Mouse (Mus musculus) forelimb bud, embryonic 11.5 days (tissue): ENCODE data around the gene Phf23.
"Not testable (repeated sequence)": the region's sequence is repeated elsewhere in the genome, so short reads cannot be mapped to it uniquely, and the experiment has no call there.

Experiments
- DNase-seq: peaks from one replicate; pipeline ENCODE4 v3.0.0-alpha.2; 2012; ENCODE audit warnings: low read depth, low spot score

The Phf23 gene

GRCm38 (mm10) chr11:69995391-69995960 lies at the start of gene Phf23:
Phf23 (plus strand) TSS chr11:69995777.
- peak; percentile 99 for DNase-seq

DNA sequence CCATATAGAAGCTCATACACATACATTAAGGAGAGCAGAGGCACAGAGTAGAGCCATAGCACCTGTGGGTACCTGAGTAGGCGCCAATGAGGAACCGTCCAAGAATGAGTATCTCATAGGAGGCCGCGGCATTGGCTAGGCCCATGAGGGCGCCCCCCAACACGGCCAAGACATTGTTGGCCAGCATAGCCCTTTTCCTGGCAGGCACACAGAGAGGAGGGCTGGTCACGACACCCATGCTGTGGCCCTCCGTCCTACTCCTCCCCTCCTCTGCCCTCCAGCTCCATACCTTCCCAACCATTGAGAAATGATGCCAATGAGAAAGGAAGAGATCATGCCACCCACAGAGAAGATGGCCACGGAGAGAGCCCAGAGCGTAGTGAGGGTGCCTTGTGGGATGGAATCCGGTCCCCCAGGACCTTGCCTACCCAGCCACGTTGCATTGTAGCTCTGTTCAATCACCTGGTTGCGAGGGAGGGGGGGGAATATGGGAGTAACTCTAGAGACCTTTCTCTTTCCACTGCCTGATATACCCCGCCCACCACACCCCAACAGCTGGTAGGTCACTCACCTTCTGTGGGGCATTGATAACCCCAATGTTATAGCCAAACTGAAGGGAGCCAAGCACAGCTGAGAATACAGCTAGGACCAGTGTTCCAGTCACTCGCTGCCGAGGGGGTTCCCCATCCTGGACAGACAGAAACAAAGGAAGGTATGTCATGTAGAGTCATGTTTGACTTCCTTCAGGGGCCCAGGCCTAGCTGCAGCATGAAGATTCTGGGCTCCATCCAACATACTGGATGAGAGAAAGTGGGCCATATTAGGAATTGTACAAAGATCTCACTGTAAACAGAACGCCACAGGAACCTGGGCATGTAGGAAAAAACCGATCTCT lies 49.3 kb upstream of the Phf23 start:
- DNase-seq = no peak

DNA sequence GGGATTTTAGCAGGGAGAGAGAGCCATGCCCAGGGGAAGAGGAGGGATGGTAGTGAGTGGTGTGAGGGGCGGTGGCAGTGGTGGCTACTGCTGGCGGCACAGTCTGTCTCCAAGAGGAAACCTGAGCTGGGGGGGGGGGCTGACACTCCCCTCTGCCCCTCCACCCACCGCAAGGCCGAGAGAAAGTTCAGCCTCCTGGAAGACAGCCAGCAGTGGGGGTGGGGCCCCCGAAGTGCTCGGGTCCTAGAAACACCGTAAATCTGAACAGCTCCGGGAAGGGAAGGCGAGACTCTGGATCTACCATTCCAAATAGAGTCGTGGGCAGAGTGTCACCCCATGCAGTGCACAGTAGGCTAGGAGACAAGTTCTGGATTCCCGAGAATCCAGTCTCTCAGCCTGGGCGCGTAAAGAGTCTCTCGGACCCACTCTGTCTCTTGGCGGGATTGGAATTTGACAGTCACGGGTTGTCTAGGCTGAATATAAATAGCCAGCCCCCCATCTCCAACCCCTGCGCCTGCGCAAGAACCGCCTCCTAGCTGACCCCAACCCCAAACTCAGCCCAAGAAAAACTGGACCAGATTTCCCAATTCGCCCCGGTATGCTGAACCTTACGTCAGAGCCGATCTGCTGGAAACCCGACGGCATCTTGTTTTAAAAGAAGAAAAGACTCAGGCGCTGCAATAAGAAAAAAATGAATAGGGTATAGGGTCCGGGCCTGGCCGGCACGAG lies 48.1 kb upstream of the Phf23 start:
- peak; percentile 65 for DNase-seq

GRCm38 (mm10) chr11:69948066-69948762 lies 47.4 kb upstream of the Phf23 start, which contains the start of gene Slc2a4:
Slc2a4 (minus strand) TSS chr11:69948188.
- peak; percentile 96 for DNase-seq

- DNase-seq = peak; percentile 94
These were observed 46.8 kb upstream of the Phf23 start for GRCm38 (mm10) chr11:69948763-69949150.

- no peak for DNase-seq
These were observed 44.6 kb upstream of the Phf23 start for GRCm38 (mm10) chr11:69950807-69951459.

DNA sequence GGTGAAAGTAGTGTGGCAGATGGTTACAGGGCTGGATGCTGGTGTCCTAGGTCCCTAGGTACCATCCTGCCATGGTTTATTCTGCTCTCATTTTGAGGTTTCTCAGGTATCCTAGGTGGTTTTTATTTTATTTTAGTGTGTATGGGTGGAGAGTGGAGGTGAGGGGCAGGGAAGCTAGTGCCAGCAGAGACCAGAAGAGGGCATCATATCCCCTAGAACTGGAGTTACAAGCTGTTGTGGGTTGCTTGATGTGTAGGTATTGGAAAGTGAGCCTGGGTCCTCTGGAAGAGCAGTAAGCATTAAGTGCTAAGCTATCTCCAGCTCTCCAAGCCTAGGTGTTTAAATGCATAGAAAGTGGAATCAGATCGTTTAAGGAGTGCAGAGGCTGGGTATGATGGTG lies 43.3 kb upstream of the Phf23 start:
- no peak for DNase-seq

DNA sequence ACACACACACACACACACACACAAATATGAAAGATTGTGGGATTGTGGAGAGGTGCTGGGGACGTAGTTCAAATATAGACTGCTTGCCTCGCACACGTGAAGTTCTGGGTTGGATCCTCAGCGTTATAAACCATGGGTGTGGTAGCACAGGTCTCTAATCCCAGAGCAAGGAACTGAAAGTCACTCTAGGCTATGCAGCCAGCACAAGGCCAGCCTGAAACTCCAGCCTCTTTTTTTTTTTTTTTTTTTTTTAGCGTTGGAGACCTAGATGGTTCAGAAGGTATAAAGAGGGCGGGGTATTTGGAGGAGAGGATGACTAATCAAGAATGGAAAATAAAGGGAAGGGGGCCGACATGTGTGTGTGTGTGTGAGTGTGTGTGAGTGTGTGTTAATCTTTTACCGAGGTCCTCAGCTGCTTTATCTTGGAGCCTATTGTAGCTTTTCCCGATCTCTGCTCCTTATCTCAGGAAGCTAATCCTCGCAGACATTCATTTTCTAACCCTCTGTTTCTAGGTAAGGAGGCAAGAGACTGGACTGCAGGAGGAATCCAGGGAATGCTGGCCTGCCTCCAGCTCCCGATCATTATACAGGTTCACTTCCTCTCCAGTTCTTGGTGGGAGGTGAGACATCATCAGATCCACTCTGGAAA lies 42.2 kb upstream of the Phf23 start:
- no peak for DNase-seq

- not testable (repeated sequence) for DNase-seq
These were observed 40.0 kb upstream of the Phf23 start for GRCm38 (mm10) chr11:69955618-69956017.

DNA sequence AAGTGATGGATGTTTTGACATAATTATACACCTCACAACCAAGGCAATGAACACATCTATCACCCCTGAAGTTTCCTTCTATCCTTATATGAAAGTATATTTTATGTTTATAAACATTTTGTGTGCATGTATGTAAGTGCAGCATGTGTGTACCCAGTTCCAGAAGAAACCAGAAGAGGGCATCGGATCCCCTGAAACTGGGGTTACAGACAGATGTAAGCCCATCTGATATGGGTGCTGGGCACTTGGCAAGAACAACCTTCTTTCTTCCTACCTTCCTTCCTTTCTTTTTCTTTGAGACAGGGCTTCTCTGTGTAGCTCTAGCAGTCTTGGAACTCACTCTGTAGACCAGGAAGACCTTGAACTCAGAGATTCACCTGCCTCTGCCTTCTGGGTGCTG lies 39.4 kb upstream of the Phf23 start:
- DNase-seq = no peak

DNA sequence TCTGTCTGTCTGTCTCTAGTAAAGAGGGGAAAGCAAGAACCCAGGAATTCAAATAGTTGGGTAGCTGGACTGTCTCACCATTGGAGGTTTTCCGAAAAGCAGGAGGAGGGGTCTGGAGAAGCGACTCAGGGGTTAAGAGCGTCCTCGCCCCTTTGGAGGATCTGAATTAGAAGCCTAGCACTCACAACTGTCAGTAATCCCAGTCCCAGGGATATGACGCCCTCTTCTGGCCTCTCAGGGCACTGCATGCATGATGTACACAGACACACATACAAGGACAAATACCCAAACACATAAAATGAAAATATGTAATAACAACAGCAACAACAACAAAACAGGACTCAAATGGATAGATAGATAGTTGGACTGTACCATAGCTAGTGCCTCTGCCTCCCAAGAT lies 35.0 kb upstream of the Phf23 start:
- DNase-seq = no peak

DNA sequence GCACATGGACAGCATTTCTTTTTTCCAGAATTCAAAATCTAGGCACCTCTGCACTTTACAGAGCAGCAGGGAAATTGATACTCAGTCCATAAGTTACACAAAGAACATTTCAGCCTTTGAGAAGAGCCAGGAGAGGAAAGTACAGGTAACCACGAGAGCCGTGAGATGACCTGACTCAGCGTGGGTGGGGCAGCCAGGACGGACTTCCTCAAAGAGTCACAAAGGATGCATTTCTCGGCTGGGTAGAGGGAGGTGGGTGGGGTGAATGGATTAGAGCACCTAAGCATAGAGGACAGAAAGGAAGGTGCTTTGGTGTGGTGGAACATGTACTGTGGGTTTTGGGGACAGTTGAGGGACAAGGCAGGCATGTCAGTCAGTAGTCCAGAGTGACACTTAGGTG lies 33.7 kb upstream of the Phf23 start:
- no peak for DNase-seq

GRCm38 (mm10) chr11:69964650-69965270 lies 30.8 kb upstream of the Phf23 start, which contains the start of gene Cldn7:
Cldn7 (plus strand) TSS chr11:69964779.
- no peak for DNase-seq

GRCm38 (mm10) chr11:69965271-69966005 lies 30.1 kb upstream of the Phf23 start:
- DNase-seq = no peak

DNA sequence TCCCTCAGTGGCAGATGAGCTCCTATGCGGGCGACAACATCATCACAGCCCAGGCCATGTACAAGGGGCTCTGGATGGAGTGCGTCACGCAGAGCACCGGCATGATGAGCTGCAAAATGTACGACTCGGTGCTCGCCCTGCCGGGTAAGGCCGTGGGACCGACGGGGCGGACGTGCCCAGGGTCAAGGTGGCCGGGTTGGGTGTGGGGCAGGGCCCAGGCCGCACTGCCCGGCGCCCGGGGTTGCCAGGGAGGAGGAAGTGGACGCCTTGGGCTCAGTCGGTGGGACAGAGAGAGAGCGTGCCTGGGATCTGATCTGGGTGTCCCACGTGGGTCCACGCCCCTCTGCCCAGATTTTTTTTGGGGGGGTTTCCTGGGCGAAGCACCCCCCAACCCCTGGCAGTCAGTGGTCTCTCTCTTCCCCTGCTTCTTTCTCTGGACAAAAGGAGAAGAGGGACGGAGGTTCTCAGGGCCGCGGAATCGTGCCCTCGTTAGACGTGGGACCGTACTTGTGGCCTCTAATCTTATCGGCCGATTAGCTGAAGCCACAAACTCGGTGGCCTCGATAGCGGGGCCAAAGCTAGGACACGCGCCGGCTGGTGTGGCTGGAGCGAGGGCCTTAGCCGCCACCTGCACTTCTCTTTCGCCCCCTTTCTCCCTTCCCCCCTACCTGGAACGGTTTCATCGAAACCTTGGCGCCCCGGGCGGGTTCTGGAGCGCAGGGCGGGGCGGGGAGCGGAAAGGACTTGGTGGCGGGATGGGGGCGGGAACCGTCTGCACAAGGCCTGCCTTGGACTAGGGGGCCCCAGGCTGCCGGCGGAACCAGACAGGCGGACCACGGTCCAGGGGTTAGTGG lies 29.3 kb upstream of the Phf23 start:
- no peak for DNase-seq

GRCm38 (mm10) chr11:69966860-69967517 lies 28.6 kb upstream of the Phf23 start:
- no peak for DNase-seq

GRCm38 (mm10) chr11:69968793-69969192 lies 26.8 kb upstream of the Phf23 start:
- DNase-seq = no peak

DNA sequence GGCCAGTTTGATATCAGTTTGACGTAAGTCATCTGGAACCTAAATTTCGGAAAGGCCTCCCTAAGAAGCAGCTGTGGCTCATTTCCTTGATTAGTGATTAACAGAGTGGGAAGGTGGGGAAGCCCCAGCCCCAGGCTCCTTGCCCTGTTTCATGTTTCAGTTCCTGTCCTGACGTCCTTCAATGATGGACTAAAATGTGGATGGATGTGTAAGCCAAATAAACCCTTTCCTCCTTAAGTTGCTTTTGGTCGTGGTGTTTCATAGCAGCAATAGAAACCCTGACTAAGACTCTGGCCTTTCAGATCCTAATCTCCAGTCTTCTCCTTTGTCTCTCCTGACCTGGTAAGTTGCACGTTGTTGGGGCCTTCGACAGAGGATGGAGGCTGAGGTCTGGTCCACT lies 25.4 kb upstream of the Phf23 start:
- DNase-seq = no peak
